Mouse (Mus musculus): ENCODE results near the gene Nrip3. TPM values are rescaled to one million over a fixed set of nuclear protein-coding genes. Genes with fewer than 3 reads are reported as not detected.

The Nrip3 gene
- polyA plus RNA-seq (2012; rRNA removed): 0.08 and 0.29 TPM in 2 replicates

DNA sequence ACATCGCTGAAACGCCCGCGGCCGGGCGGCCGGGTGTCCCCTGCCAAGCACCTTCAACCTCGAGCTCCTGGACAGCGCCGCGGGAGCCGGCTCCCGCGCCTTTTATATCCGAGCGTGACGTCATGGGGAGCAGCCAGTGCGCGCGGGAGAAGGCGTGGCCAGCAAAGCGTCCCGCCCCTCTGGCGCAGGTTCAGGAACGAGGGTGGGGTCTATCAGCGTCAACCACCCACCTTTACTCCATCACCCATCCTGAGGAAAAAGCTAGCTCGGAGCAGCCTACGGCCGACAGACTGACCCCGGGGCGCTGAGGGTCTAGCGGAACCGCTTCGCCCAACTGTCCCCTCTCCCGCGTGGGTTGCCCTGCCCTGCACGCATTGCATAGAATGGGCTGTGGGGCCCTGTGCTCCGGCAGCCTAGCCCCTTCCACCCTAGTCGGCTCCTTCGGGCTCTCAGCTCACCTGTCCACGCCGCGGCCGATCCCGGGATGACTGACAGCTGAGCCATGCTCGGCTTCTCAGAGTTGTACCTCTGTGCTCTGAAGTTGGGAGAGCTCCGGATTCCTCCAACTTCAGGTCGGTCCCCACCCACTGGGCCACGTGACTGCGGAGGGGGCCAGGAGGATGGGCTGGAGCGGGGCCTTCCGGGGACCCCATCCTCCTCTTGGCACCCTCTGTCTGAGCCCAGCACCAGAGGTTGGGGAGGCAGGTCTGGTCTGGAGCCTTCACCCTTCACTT lies at the start of gene Nrip3:
Gene Nrip3, minus strand, starts transcription at position 556 of the 734 bp plus-strand sequence.
- DNase-seq: peak; percentile 71

DNA sequence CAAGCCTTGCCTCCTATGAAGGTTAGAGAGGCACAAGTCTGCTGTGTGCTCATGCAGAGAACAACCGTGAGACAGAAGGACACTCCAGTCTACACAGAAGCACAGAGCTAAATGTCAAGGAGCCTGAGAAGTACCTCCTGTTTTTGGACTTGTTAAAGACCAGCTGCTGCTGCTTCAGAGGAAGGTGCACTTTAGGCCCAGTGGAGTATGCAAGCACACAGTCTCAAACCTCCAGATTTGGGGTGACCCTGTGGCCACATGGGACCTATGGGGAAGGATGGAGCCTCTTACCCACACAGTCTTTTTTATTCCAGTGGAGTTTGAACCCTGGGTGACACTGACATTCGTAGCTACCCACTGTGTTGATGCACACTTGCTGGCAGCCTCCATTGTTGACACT lies 49.6 kb upstream of the Nrip3 start:
- WGBS: 88% methylated on average over 2 of the region's 2 CpGs
- Histone ChIP-seq H3K4me3 (ENCODE audit: control insufficient read depth, insufficient read depth, low read length) (no peak overlapping the region), H3K27ac (ENCODE audit: control insufficient read depth, insufficient read depth, low read length) (no peak overlapping the region), H3K36me3 (ENCODE audit: control insufficient read depth, insufficient read depth, low read length) (no peaks in the 10 kb centered on the region), H3K4me1 (replicated peaks; ENCODE audit: control insufficient read depth, insufficient read depth, low read length) (no peaks in the 10 kb centered on the region), H3K27me3 (ENCODE audit: control insufficient read depth, insufficient read depth, low read length) (no peaks in the 10 kb centered on the region)
- no peak for DNase-seq
- no peak for TF ChIP-seq POLR2A (IDR thresholded peaks at IDR 0.05; ENCODE audit: control insufficient read depth, extremely low read depth, insufficient read depth, low read length, poor library complexity)
- no peak for TF ChIP-seq CTCF (IDR thresholded peaks at IDR 0.05; ENCODE audit: borderline replicate concordance, control insufficient read depth, extremely low read depth, insufficient read depth, low read length, poor library complexity)

More for the DNA sequence above, at the start of gene Nrip3:
- peaks cover 11% of the 10 kb centered on the region for H3K4me1 ChIP-seq (replicated peaks; ENCODE audit: control insufficient read depth, insufficient read depth, low read length)
- whole genome bisulfite sequencing: 6% methylated on average over 52 of the region's 52 CpGs
- no peak within 1 kb of the TSS for H3K27ac ChIP-seq (ENCODE audit: control insufficient read depth, insufficient read depth, low read length)
- TF ChIP-seq POLR2A (IDR thresholded peaks at IDR 0.05; ENCODE audit: control insufficient read depth, extremely low read depth, insufficient read depth, low read length, poor library complexity): no peak
- no peak for TF ChIP-seq CTCF (IDR thresholded peaks at IDR 0.05; ENCODE audit: borderline replicate concordance, control insufficient read depth, extremely low read depth, insufficient read depth, low read length, poor library complexity)
- H3K27me3 ChIP-seq (ENCODE audit: control insufficient read depth, insufficient read depth, low read length): peaks cover 6% of the 10 kb centered on the region; the same call in 1 of the 2 replicates
- no peaks in the 10 kb centered on the region for H3K36me3 ChIP-seq (ENCODE audit: control insufficient read depth, insufficient read depth, low read length)
- H3K4me3 ChIP-seq (ENCODE audit: control insufficient read depth, insufficient read depth, low read length): peak within 1 kb of the TSS; percentile 35

DNA sequence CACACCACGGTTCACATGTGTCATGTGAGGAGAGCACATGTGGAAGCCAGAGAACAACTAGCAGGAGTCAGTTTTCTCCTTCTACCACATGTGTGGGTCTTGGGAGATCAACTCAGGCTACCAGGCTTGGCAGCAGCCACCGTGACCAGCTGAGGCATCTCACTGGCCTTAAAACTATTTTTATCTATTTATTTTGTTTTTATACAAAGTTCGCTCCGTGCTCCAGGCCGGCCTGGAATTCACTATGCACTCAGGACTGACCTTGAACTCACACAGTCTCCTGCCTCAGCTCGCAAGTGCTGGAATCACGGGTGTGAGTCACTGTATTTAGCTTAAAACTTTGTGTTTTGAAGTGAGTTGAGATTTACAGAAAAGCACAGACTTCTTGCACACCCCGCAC lies 45.1 kb upstream of the Nrip3 start:
- no peak for DNase-seq
- TF ChIP-seq POLR2A (IDR thresholded peaks at IDR 0.05; ENCODE audit: control insufficient read depth, extremely low read depth, insufficient read depth, low read length, poor library complexity) (no peak), CTCF (IDR thresholded peaks at IDR 0.05; ENCODE audit: borderline replicate concordance, control insufficient read depth, extremely low read depth, insufficient read depth, low read length, poor library complexity) (no peak)
- Histone ChIP-seq H3K27ac (ENCODE audit: control insufficient read depth, insufficient read depth, low read length) (no peak overlapping the region), H3K27me3 (ENCODE audit: control insufficient read depth, insufficient read depth, low read length) (no peaks in the 10 kb centered on the region), H3K36me3 (ENCODE audit: control insufficient read depth, insufficient read depth, low read length) (no peaks in the 10 kb centered on the region), H3K4me3 (ENCODE audit: control insufficient read depth, insufficient read depth, low read length) (no peak overlapping the region), H3K4me1 (replicated peaks; ENCODE audit: control insufficient read depth, insufficient read depth, low read length) (no peaks in the 10 kb centered on the region)
- WGBS: 92% methylated on average over 8 of the region's 8 CpGs

DNA sequence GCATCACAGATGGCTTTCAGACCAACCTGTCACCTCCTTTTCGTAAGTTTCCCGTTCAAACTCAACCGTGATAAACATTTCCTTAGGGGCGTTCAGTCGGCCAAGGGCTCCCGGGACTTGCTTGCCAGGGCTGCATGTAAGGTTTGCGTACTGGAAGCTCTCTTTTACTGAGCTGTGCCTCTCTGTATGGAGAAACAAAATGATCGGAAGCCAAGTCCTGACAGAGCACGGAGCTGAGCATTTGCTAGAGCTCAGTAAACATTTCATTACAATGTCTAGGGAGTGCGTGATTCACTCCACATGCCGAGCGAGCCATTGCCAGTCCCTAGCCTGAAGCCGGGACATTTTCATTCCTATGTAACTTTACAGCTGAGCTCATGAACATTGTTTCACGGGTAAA lies 43.5 kb upstream of the Nrip3 start:
- H3K4me3 ChIP-seq (ENCODE audit: control insufficient read depth, insufficient read depth, low read length): no peak overlapping the region
- H3K27ac ChIP-seq (ENCODE audit: control insufficient read depth, insufficient read depth, low read length): no peak overlapping the region
- WGBS: 87% methylated on average over 14 of the region's 14 CpGs

DNA sequence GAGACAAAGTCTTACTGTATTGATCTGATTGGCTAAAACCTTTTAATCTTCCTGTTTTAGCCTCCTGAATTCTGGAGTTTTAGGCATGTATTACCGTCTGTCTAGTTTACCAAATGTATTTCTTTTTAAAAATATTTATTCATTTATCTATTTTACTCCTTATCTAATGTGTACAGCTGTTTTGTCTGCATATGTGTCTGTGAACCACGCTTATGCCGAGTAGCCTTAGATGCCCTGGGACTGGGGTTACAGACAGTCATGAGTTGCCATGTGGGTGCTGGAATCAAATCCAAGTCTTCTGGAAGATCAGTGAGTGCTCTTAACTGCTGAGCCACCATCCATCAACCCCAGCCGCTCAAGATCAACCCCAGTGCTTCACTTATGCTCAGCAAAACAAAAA lies 36.8 kb upstream of the Nrip3 start:
- H3K4me1 ChIP-seq (replicated peaks; ENCODE audit: control insufficient read depth, insufficient read depth, low read length): no peaks in the 10 kb centered on the region
- H3K4me3 ChIP-seq (ENCODE audit: control insufficient read depth, insufficient read depth, low read length): no peak overlapping the region
- DNase-seq: no peak
- no peaks in the 10 kb centered on the region for H3K27me3 ChIP-seq (ENCODE audit: control insufficient read depth, insufficient read depth, low read length)
- TF ChIP-seq CTCF (IDR thresholded peaks at IDR 0.05; ENCODE audit: borderline replicate concordance, control insufficient read depth, extremely low read depth, insufficient read depth, low read length, poor library complexity) (no peak), POLR2A (IDR thresholded peaks at IDR 0.05; ENCODE audit: control insufficient read depth, extremely low read depth, insufficient read depth, low read length, poor library complexity) (no peak)
- no peaks in the 10 kb centered on the region for H3K36me3 ChIP-seq (ENCODE audit: control insufficient read depth, insufficient read depth, low read length)
- 96% methylated on average over 4 of the region's 4 CpGs for WGBS
- H3K27ac ChIP-seq (ENCODE audit: control insufficient read depth, insufficient read depth, low read length): no peak overlapping the region

More for the DNA sequence above, 43.5 kb upstream of the Nrip3 start:
- no peak for DNase-seq
- H3K27me3 ChIP-seq (ENCODE audit: control insufficient read depth, insufficient read depth, low read length): no peaks in the 10 kb centered on the region
- TF ChIP-seq POLR2A (IDR thresholded peaks at IDR 0.05; ENCODE audit: control insufficient read depth, extremely low read depth, insufficient read depth, low read length, poor library complexity) (no peak), CTCF (IDR thresholded peaks at IDR 0.05; ENCODE audit: borderline replicate concordance, control insufficient read depth, extremely low read depth, insufficient read depth, low read length, poor library complexity) (no peak)
- no peaks in the 10 kb centered on the region for H3K36me3 ChIP-seq (ENCODE audit: control insufficient read depth, insufficient read depth, low read length)
- H3K4me1 ChIP-seq (replicated peaks; ENCODE audit: control insufficient read depth, insufficient read depth, low read length): no peaks in the 10 kb centered on the region

DNA sequence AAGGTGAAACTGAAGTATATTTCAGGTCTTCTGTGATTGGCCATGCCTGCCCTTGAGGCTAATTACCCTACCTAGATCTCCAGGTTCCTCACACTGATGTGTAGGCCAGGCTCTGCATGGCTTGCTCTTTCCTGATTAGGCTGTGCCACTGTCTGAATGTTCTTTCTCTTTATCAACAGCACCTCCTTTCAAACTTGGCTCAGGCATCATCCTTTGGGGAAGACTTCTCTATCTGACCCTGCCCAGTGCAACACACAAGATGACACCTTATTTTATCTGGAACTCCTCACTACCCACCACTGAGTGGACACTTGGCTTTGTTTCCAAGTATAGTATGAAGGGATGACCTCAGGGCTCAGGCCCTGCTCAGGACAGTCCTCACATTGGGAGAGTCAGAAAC lies 36.1 kb upstream of the Nrip3 start:
- DNase-seq: no peak
- H3K27ac ChIP-seq (ENCODE audit: control insufficient read depth, insufficient read depth, low read length): no peak overlapping the region
- no peaks in the 10 kb centered on the region for H3K36me3 ChIP-seq (ENCODE audit: control insufficient read depth, insufficient read depth, low read length)
- H3K4me3 ChIP-seq (ENCODE audit: control insufficient read depth, insufficient read depth, low read length): no peak overlapping the region
- H3K4me1 ChIP-seq (replicated peaks; ENCODE audit: control insufficient read depth, insufficient read depth, low read length): no peaks in the 10 kb centered on the region
- H3K27me3 ChIP-seq (ENCODE audit: control insufficient read depth, insufficient read depth, low read length): no peaks in the 10 kb centered on the region
- TF ChIP-seq POLR2A (IDR thresholded peaks at IDR 0.05; ENCODE audit: control insufficient read depth, extremely low read depth, insufficient read depth, low read length, poor library complexity): no peak
- TF ChIP-seq CTCF (IDR thresholded peaks at IDR 0.05; ENCODE audit: borderline replicate concordance, control insufficient read depth, extremely low read depth, insufficient read depth, low read length, poor library complexity): no peak

Measured in thymus, adult 2 months (tissue).